Mouse (Mus musculus) neural tube, embryonic 11.5 days (tissue): ENCODE results near the gene Cfap161. TPM values are rescaled to one million over a fixed set of nuclear protein-coding genes. Genes with fewer than 3 reads are reported as not detected.

ENCODE experiments used
- ATAC-seq: fragments of 200-750 bp; cut with Nextera tagmentation; 2 replicates; pipeline ENCODE4 v1.8.0; 2017; ENCODE audit warnings: moderate number of reproducible peaks, mild to moderate bottlenecking, moderate TSS enrichment, moderate library complexity; ENCODE audit not compliant: insufficient read depth, low FRiP score, low TSS enrichment
- DNase-seq: peaks from one replicate; pipeline ENCODE4 v3.0.0-alpha.2; 2015; ENCODE audit warnings: low spot score
- H3K27ac ChIP-seq: fragments of 300-500 bp; sonication (generic); 2 replicates; pipeline ENCODE4 v1.5.1; 2014; ENCODE audit warnings: low read depth, mild to moderate bottlenecking, low read length
- H3K27me3 ChIP-seq: fragments of 300-500 bp; sonication (generic); 2 replicates; pipeline ENCODE4 v1.6.1; 2014; ENCODE audit warnings: mild to moderate bottlenecking, low read length, mixed read lengths; ENCODE audit not compliant: control insufficient read depth, insufficient read depth
- H3K36me3 ChIP-seq: fragments of 300-500 bp; sonication (generic); 2 replicates; pipeline ENCODE4 v1.6.1; 2014; ENCODE audit warnings: mild to moderate bottlenecking, low read length, moderate library complexity, mixed read lengths; ENCODE audit not compliant: control insufficient read depth, insufficient read depth
- H3K4me1 ChIP-seq: fragments of 300-500 bp; sonication (generic); 2 replicates; pipeline ENCODE4 v1.6.1; 2014; ENCODE audit warnings: low read length, mixed read lengths; ENCODE audit not compliant: control insufficient read depth, insufficient read depth
- H3K4me2 ChIP-seq: fragments of 300-500 bp; sonication (generic); 2 replicates; pipeline ENCODE4 v1.6.1; 2014; ENCODE audit warnings: low read depth, mild to moderate bottlenecking, moderate library complexity
- H3K4me3 ChIP-seq: fragments of 300-500 bp; sonication (generic); 2 replicates; pipeline ENCODE4 v1.5.1; 2014; ENCODE audit warnings: low read depth, low read length
- H3K9ac ChIP-seq: fragments of 300-500 bp; sonication (generic); 2 replicates; pipeline ENCODE4 v1.6.1; 2014; ENCODE audit warnings: mild to moderate bottlenecking, low read length
- H3K9me3 ChIP-seq: fragments of 300-500 bp; sonication (generic); 2 replicates; pipeline ENCODE4 v1.6.1; 2016; ENCODE audit warnings: low read length; ENCODE audit not compliant: control insufficient read depth
- WGBS: fragments of 180-500 bp; shearing (Covaris S2); extraction: QIAGEN DNeasy Blood & Tissue Kit; methylation state at CpG from one replicate; pipeline ENCODE4 v1.1.7; 2014; 5-methylcytosine and 5-hydroxymethylcytosine counted together
- polyA plus RNA-seq: library from polyadenylated mRNA; unstranded; fragments of >200 nt; fragmentation: Nextera tagmentation; extraction: Ambion mirVana; gene quantifications from 2 replicates; pipeline ENCODE4 v1.2.1, GENCODE M21; 2014

Cfap161 gene
- polyA plus RNA-seq, 1 experiment from 2014 or later, result not detected

GRCm38 (mm10) chr7:83798004-83798403, 3.3 kb upstream of the Cfap161 start:
- H3K27ac ChIP-seq, result no peak overlapping the region
- H3K4me1 ChIP-seq, result no peaks in the 10 kb centered on the region
- no peaks in the 10 kb centered on the region for H3K36me3 ChIP-seq
- no peaks in the 10 kb centered on the region for H3K9me3 ChIP-seq
- no peak for ATAC-seq
- H3K4me2 ChIP-seq, result no peak overlapping the region
- H3K27me3 ChIP-seq, result no peaks in the 10 kb centered on the region
- DNase-seq, result no peak
- no peak overlapping the region for H3K9ac ChIP-seq
- H3K4me3 ChIP-seq, result no peak overlapping the region

- 56% methylated on average over 5 of the region's 5 CpGs for WGBS
- no peaks in the 10 kb centered on the region for H3K27me3 ChIP-seq
- H3K4me1 ChIP-seq, result no peaks in the 10 kb centered on the region
- no peak overlapping the region for H3K4me3 ChIP-seq
- H3K9ac ChIP-seq, result no peak overlapping the region
- no peaks in the 10 kb centered on the region for H3K9me3 ChIP-seq
- DNase-seq (no peak), ATAC-seq (no peak)
- no peak overlapping the region for H3K27ac ChIP-seq
- no peak overlapping the region for H3K4me2 ChIP-seq
- H3K36me3 ChIP-seq, result no peaks in the 10 kb centered on the region
These were observed 1.5 kb upstream of the Cfap161 start for GRCm38 (mm10) chr7:83796177-83796576.

- no peak for DNase-seq
- ATAC-seq, result peak; percentile 28; the same call in 1 of the 2 replicates
- WGBS, result 49% methylated on average over 11 of the region's 11 CpGs
- Histone ChIP-seq H3K4me3 (no peak overlapping the region), H3K4me1 (no peaks in the 10 kb centered on the region), H3K36me3 (no peaks in the 10 kb centered on the region), H3K9me3 (no peaks in the 10 kb centered on the region), H3K4me2 (peak overlapping the region; percentile 24; the same call in 1 of the 2 replicates), H3K27me3 (no peaks in the 10 kb centered on the region), H3K9ac (no peak overlapping the region), H3K27ac (no peak overlapping the region)
These were observed 535 bp downstream of the Cfap161 start for GRCm38 (mm10) chr7:83794006-83794683.

- DNase-seq (no peak), ATAC-seq (no peak)
- 80% methylated on average over 4 of the region's 4 CpGs for WGBS
- Histone ChIP-seq H3K27ac (no peak overlapping the region), H3K36me3 (no peaks in the 10 kb centered on the region), H3K4me1 (no peaks in the 10 kb centered on the region), H3K9me3 (no peaks in the 10 kb centered on the region), H3K4me3 (no peak overlapping the region), H3K27me3 (no peaks in the 10 kb centered on the region), H3K4me2 (no peak overlapping the region), H3K9ac (no peak overlapping the region)
These were observed 13.8 kb downstream of the Cfap161 start for GRCm38 (mm10) chr7:83780881-83781280.

- Histone ChIP-seq H3K9ac (no peak overlapping the region), H3K4me2 (no peak overlapping the region), H3K4me3 (no peak overlapping the region), H3K4me1 (no peaks in the 10 kb centered on the region), H3K36me3 (no peaks in the 10 kb centered on the region), H3K27ac (no peak overlapping the region), H3K9me3 (no peaks in the 10 kb centered on the region), H3K27me3 (no peaks in the 10 kb centered on the region)
- DNase-seq (no peak), ATAC-seq (no peak)
- WGBS, result 78% methylated on average over 4 of the region's 4 CpGs
These were observed 14.7 kb downstream of the Cfap161 start for GRCm38 (mm10) chr7:83780026-83780425.

GRCm38 (mm10) chr7:83779028-83779427, 15.7 kb downstream of the Cfap161 start:
- DNase-seq, result no peak
- WGBS, result 87% methylated on average over 2 of the region's 2 CpGs

GRCm38 (mm10) chr7:83778516-83778915, 16.2 kb downstream of the Cfap161 start:
- Histone ChIP-seq H3K4me2 (no peak overlapping the region), H3K27me3 (no peaks in the 10 kb centered on the region), H3K9me3 (no peaks in the 10 kb centered on the region), H3K4me3 (no peak overlapping the region), H3K36me3 (no peaks in the 10 kb centered on the region), H3K4me1 (no peaks in the 10 kb centered on the region), H3K9ac (no peak overlapping the region), H3K27ac (no peak overlapping the region)
- DNase-seq, result no peak
- ATAC-seq, result no peak
- 80% methylated on average over 2 of the region's 2 CpGs for WGBS

More at GRCm38 (mm10) chr7:83779028-83779427, 15.7 kb downstream of the Cfap161 start:
- Histone ChIP-seq H3K9me3 (no peaks in the 10 kb centered on the region), H3K36me3 (no peaks in the 10 kb centered on the region), H3K4me1 (no peaks in the 10 kb centered on the region), H3K9ac (no peak overlapping the region), H3K4me3 (no peak overlapping the region), H3K27me3 (no peaks in the 10 kb centered on the region), H3K4me2 (no peak overlapping the region), H3K27ac (no peak overlapping the region)
- ATAC-seq, result no peak

- H3K4me3 ChIP-seq, result no peak overlapping the region
- H3K9me3 ChIP-seq, result no peaks in the 10 kb centered on the region
- 30% methylated on average over 5 of the region's 5 CpGs for WGBS
- ATAC-seq (no peak), DNase-seq (no peak)
- no peak overlapping the region for H3K9ac ChIP-seq
- no peak overlapping the region for H3K4me2 ChIP-seq
- no peak overlapping the region for H3K27ac ChIP-seq
- no peaks in the 10 kb centered on the region for H3K4me1 ChIP-seq
- no peaks in the 10 kb centered on the region for H3K36me3 ChIP-seq
- no peaks in the 10 kb centered on the region for H3K27me3 ChIP-seq
These were observed 20.0 kb downstream of the Cfap161 start for GRCm38 (mm10) chr7:83774721-83775120.

- Histone ChIP-seq H3K27me3 (no peaks in the 10 kb centered on the region), H3K36me3 (no peaks in the 10 kb centered on the region), H3K9ac (no peak overlapping the region), H3K27ac (no peak overlapping the region), H3K4me1 (no peaks in the 10 kb centered on the region), H3K4me2 (no peak overlapping the region), H3K4me3 (no peak overlapping the region), H3K9me3 (no peaks in the 10 kb centered on the region)
- WGBS, result 65% methylated on average over 3 of the region's 3 CpGs
- no peak for ATAC-seq
- no peak for DNase-seq
These were observed 31.0 kb downstream of the Cfap161 start for GRCm38 (mm10) chr7:83763674-83764073.
